Mouse (Mus musculus) v-Abl transformed pro-B cells (cell line): ENCODE results near the gene Polr3gl.

Source experiments
- in situ Hi-C, 2 experiments: fragments of 400-800 bp; cut with MboI; formaldehyde crosslinking; loops; one replicate each; pipeline ENCODE4 v1.15.1; 2025; ENCODE audit not compliant: unreplicated experiment in 2 of 2

Gene Polr3gl

GRCm38 (mm10) chr3:96559398-96559910, 34.5 kb downstream of the Polr3gl start:
- in situ Hi-C loops: no loop called here

GRCm38 (mm10) chr3:96558668-96559196, 35.2 kb downstream of the Polr3gl start:
- in situ Hi-C loops: no loop called here

- in situ Hi-C loops: no loop called here
Observed at GRCm38 (mm10) chr3:96558159-96558558, 35.8 kb downstream of the Polr3gl start.

GRCm38 (mm10) chr3:96557694-96558093, 36.3 kb downstream of the Polr3gl start, which contains the start of gene Txnip:
Txnip (plus strand) TSS chr3:96557957.
- in situ Hi-C loops: no loop called here

- in situ Hi-C loops: no loop called here
Observed at GRCm38 (mm10) chr3:96556651-96557635, 37.0 kb downstream of the Polr3gl start.

GRCm38 (mm10) chr3:96555999-96556614, 37.9 kb downstream of the Polr3gl start:
- in situ Hi-C loops: no loop called here

GRCm38 (mm10) chr3:96555041-96555596, 38.9 kb downstream of the Polr3gl start:
- in situ Hi-C loops: no loop called here

GRCm38 (mm10) chr3:96554251-96554650, 39.7 kb downstream of the Polr3gl start:
- in situ Hi-C loops: loop anchor here in 1 of 2 experiments (5.0 kb wide), 1 partner anchor 88 kb away; no protein-coding TSS in a partner anchor

- in situ Hi-C loops: loop anchor here in 1 of 2 experiments (5.0 kb wide), 1 partner anchor 89 kb away; no protein-coding TSS in a partner anchor
Observed at GRCm38 (mm10) chr3:96553601-96554000, 40.4 kb downstream of the Polr3gl start.

GRCm38 (mm10) chr3:96551890-96552289, 42.1 kb downstream of the Polr3gl start:
- in situ Hi-C loops: loop anchor here in 1 of 2 experiments (5.0 kb wide), 1 partner anchor 90 kb away; no protein-coding TSS in a partner anchor

GRCm38 (mm10) chr3:96551203-96551602, 42.8 kb downstream of the Polr3gl start:
- in situ Hi-C loops: loop anchor here in 1 of 2 experiments (5.0 kb wide), 1 partner anchor 91 kb away; no protein-coding TSS in a partner anchor

GRCm38 (mm10) chr3:96549346-96549745, 44.6 kb downstream of the Polr3gl start:
- in situ Hi-C loops: loop anchor here (5.0 to 25.0 kb wide), 4 partner anchors 33 to 462 kb away; partner anchors contain the start of gene Nudt17 (in 1 of the 2)

GRCm38 (mm10) chr3:96548824-96549223, 45.2 kb downstream of the Polr3gl start:
- in situ Hi-C loops: loop anchor here (5.0 to 25.0 kb wide), 4 partner anchors 33 to 462 kb away; partner anchors contain the start of gene Nudt17 (in 1 of the 2)

- in situ Hi-C loops: loop anchor here (5.0 to 25.0 kb wide), 4 partner anchors 35 to 460 kb away; partner anchors contain the start of gene Nudt17 (in 1 of the 2)
Observed at GRCm38 (mm10) chr3:96547389-96547960, 46.5 kb downstream of the Polr3gl start.

- in situ Hi-C loops: loop anchor here (5.0 to 25.0 kb wide), 4 partner anchors 35 to 460 kb away; partner anchors contain the start of gene Nudt17 (in 1 of the 2)
Observed at GRCm38 (mm10) chr3:96546880-96547279, 47.1 kb downstream of the Polr3gl start.

GRCm38 (mm10) chr3:96545565-96545964, 48.4 kb downstream of the Polr3gl start:
- in situ Hi-C loops: loop anchor here (5.0 to 25.0 kb wide), 4 partner anchors 37 to 458 kb away; partner anchors contain the start of gene Nudt17 (in 1 of the 2)

- in situ Hi-C loops: loop anchor here (5.0 to 25.0 kb wide), 6 partner anchors 39 to 456 kb away; partner anchors contain the start of gene Nudt17 (in 2 of the 2)
Observed at GRCm38 (mm10) chr3:96543345-96543744, 50.6 kb downstream of the Polr3gl start.

GRCm38 (mm10) chr3:96542554-96542953, 51.4 kb downstream of the Polr3gl start:
- in situ Hi-C loops: loop anchor here (5.0 to 25.0 kb wide), 6 partner anchors 40 to 455 kb away; partner anchors contain the start of gene Nudt17 (in 2 of the 2)
